Mouse (Mus musculus) liver, embryonic 14.5 days (tissue): ENCODE measurements around the gene Cd93. TPM values are rescaled to one million over a fixed set of nuclear protein-coding genes. Genes with fewer than 3 reads are reported as not detected.

Experiments
- ATAC-seq: fragments of 200-750 bp; cut with Nextera tagmentation; 2 replicates; pipeline ENCODE4 v1.8.0; 2017; ENCODE audit warnings: moderate number of reproducible peaks, mild to moderate bottlenecking, moderate library complexity; ENCODE audit not compliant: insufficient read depth
- DNase-seq, 3 experiments: peaks; one replicate each; pipeline ENCODE4 v3.0.0-alpha.2; 2012 to 2013; ENCODE audit warnings: low read depth in 3 of 3, low spot score in 3 of 3
- H3K27ac ChIP-seq: fragments of 300-500 bp; sonication (generic); 2 replicates; pipeline ENCODE4 v1.5.1; 2014; ENCODE audit warnings: moderate library complexity, mild to moderate bottlenecking, control low read depth, inconsistent platforms
- H3K27me3 ChIP-seq: fragments of 300-500 bp; sonication (generic); 2 replicates; pipeline ENCODE4 v1.6.1; 2014; ENCODE audit warnings: mild to moderate bottlenecking, low read length, moderate library complexity; ENCODE audit not compliant: control insufficient read depth, insufficient read depth
- H3K36me3 ChIP-seq: fragments of 300-500 bp; sonication (generic); replicated peaks from 2 replicates; pipeline ENCODE4 v1.6.1; 2014; ENCODE audit warnings: low read depth; ENCODE audit not compliant: control insufficient read depth, insufficient read depth
- H3K4me1 ChIP-seq, 2 experiments: fragments of 200-500 bp in 1 of 2; fragments of 300-500 bp in 1 of 2; sonication (generic) in 1 of 2; replicated peaks; 2 replicates each; pipeline ENCODE4 v1.6.1; 2012 to 2014; ENCODE audit warnings: antibody characterized with exemption in 1 of 2, inconsistent platforms in 1 of 2, low read length in 1 of 2; ENCODE audit not compliant: control insufficient read depth in 2 of 2, insufficient read depth in 2 of 2
- H3K4me2 ChIP-seq: fragments of 300-500 bp; sonication (generic); 2 replicates; pipeline ENCODE4 v1.6.1; 2014; ENCODE audit warnings: low read depth, mild to moderate bottlenecking, control low read depth, moderate library complexity
- H3K4me3 ChIP-seq, 2 experiments: fragments of 200-500 bp in 1 of 2; fragments of 300-500 bp in 1 of 2; sonication (generic) in 1 of 2; 2 replicates each; pipeline ENCODE4 v1.5.1; 2012 to 2014; ENCODE audit warnings: low read depth in 2 of 2, low read length in 2 of 2, mild to moderate bottlenecking in 2 of 2, control low read depth in 1 of 2, inconsistent platforms in 1 of 2, moderate library complexity in 1 of 2; ENCODE audit not compliant: insufficient read depth in 1 of 2
- H3K9ac ChIP-seq: fragments of 300-500 bp; sonication (generic); replicated peaks from 2 replicates; pipeline ENCODE4 v1.6.1; 2014; ENCODE audit warnings: mild to moderate bottlenecking, control low read depth, moderate library complexity
- H3K9me3 ChIP-seq: fragments of 300-500 bp; sonication (generic); 2 replicates; pipeline ENCODE4 v1.6.1; 2016; ENCODE audit warnings: low read length, mixed read lengths; ENCODE audit not compliant: control insufficient read depth
- CTCF ChIP-seq: IDR thresholded peaks from 2 replicates; pipeline ENCODE4 v1.5.1; 2016; ENCODE audit warnings: antibody characterized with exemption, low read depth, control low read depth
- EP300 ChIP-seq: IDR thresholded peaks from 2 replicates; pipeline ENCODE4 v1.6.1; 2016; ENCODE audit warnings: antibody characterized with exemption, low read depth
- WGBS: fragments of 180-500 bp; shearing (Covaris S2); extraction: QIAGEN DNeasy Blood & Tissue Kit; methylation state at CpG from one replicate; pipeline ENCODE4 v1.1.7; 2014; ENCODE audit not compliant: insufficient replicate concordance; 5-methylcytosine and 5-hydroxymethylcytosine counted together
- polyA plus RNA-seq, 2 experiments: library from polyadenylated mRNA; depleted of rRNA in 1 of 2; stranded (reverse) in 1 of 2; unstranded in 1 of 2; fragments of >200 nt; fragmentation: Nextera tagmentation in 1 of 2; extraction: Ambion mirVana in 1 of 2; gene quantifications; 2 replicates each; pipeline versions ENCODE4 v1.2.1 to v1.2.3; 2012 to 2014

Gene Cd93
- polyA plus RNA-seq, 2 experiments, result 1.5 to 1.8 TPM

DNA sequence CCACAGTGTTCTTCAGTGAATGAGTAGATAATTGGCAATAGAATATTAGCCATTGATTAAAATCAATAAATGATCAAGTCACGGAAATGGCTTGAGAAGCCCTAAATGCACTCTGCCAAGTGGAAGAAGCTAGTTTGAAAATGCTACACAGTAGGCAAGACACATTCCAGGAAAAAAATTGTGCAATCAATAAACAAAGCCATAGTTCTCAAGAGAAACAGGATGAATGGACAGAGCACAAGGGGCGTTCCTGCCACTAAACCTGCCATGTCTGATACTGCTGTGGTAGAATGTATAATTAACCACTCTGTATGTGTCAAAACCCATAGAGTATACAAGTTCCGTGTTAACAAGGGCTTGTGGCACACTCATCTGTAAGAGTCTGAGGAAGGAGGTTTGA is 15.8 kb downstream of the Cd93 start:
- Histone ChIP-seq H3K9me3 (no peaks in the 10 kb centered on the region), H3K27ac (no peak overlapping the region), H3K4me3 (no peak overlapping the region), H3K27me3 (no peaks in the 10 kb centered on the region), H3K4me1 (no peaks in the 10 kb centered on the region), H3K4me2 (no peak overlapping the region), H3K36me3 (no peaks in the 10 kb centered on the region), H3K9ac (no peak overlapping the region)
- no peak for ATAC-seq
- TF ChIP-seq EP300 (no peak), CTCF (no peak)
- DNase-seq, result no peak
- WGBS, result 53% methylated on average over 3 of the region's 3 CpGs

DNA sequence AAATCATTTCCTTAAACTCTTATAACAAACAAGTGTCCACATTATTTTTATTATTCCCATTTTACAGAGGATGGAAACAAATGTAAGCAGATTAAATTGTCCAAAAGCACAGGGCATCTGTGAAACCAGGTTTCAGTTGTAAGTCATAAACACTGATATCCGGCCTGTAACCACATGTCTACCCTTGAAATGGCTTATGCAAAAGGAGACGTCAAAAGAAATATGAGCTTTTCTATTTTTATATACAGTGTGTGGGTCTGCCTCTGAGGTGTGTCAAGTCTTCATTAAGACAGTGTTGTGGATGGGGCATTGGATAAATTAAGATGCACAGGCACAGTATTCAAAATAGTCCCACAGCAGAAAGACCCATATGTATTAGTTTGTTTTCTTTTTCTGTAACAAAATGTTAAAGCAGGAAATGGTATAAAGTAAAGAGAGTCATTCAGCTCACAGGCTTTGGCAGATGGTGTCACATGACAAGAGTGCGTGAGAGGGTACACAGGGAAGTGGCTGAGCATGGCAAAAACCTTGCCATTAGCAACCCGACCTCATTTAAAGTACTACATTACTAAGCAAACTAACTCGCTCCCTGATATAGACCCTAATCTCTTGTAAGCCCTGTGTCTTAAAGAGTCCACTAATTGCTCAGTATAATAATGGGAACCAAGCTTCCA is 17.5 kb downstream of the Cd93 start:
- no peaks in the 10 kb centered on the region for H3K36me3 ChIP-seq
- DNase-seq, result no peak
- H3K9ac ChIP-seq, result no peak overlapping the region
- ATAC-seq, result no peak
- H3K27me3 ChIP-seq, result no peaks in the 10 kb centered on the region
- H3K4me3 ChIP-seq, result no peak overlapping the region
- no peak overlapping the region for H3K27ac ChIP-seq
- H3K4me1 ChIP-seq, result no peaks in the 10 kb centered on the region
- no peaks in the 10 kb centered on the region for H3K9me3 ChIP-seq
- 46% methylated on average over 5 of the region's 5 CpGs for WGBS
- H3K4me2 ChIP-seq, result no peak overlapping the region
- no peak for TF ChIP-seq EP300
- no peak for TF ChIP-seq CTCF

- Histone ChIP-seq H3K4me1 (no peaks in the 10 kb centered on the region), H3K27ac (no peak overlapping the region), H3K4me3 (no peak overlapping the region), H3K4me2 (no peak overlapping the region), H3K27me3 (no peaks in the 10 kb centered on the region), H3K9me3 (no peaks in the 10 kb centered on the region), H3K9ac (no peak overlapping the region), H3K36me3 (no peaks in the 10 kb centered on the region)
- ATAC-seq (no peak), DNase-seq (no peak)
- TF ChIP-seq EP300 (no peak), CTCF (no peak)
- 56% methylated on average over 1 of the region's 1 CpGs for whole genome bisulfite sequencing
These were observed 21.7 kb downstream of the Cd93 start for GRCm38 (mm10) chr2:148421706-148422105.

DNA sequence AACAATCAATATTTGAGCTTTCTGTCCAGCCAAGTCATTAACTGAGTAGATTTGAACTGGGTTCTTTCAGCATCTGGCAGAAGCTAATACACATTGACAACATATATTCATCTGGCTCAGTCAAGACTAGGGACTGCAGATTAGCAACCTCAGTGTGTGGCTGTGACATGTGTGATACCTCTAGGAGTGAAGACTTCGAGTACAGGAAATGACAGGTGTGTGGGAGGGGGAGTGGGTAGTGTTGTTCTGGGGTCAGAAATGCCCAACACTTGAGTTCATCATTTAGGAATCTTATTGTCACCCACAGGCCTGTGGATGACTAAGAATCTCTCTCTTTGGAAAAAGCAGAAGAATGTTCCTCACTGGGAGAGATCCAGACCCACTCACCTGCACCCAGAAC is 22.3 kb downstream of the Cd93 start:
- WGBS, result 15% methylated on average over 1 of the region's 1 CpGs

GRCm38 (mm10) chr2:148419776-148420175 is 23.6 kb downstream of the Cd93 start:
- H3K4me1 ChIP-seq, result no peaks in the 10 kb centered on the region
- H3K27me3 ChIP-seq, result no peaks in the 10 kb centered on the region
- H3K27ac ChIP-seq, result no peak overlapping the region
- H3K9ac ChIP-seq, result no peak overlapping the region
- no peaks in the 10 kb centered on the region for H3K36me3 ChIP-seq
- no peak overlapping the region for H3K4me2 ChIP-seq
- H3K4me3 ChIP-seq, result no peak overlapping the region
- WGBS, result 62% methylated on average over 2 of the region's 2 CpGs
- no peak for ATAC-seq
- no peaks in the 10 kb centered on the region for H3K9me3 ChIP-seq
- no peak for DNase-seq
- TF ChIP-seq CTCF, result no peak
- no peak for TF ChIP-seq EP300

More for the DNA sequence above, 22.3 kb downstream of the Cd93 start:
- Histone ChIP-seq H3K36me3 (no peaks in the 10 kb centered on the region), H3K27ac (no peak overlapping the region), H3K9ac (no peak overlapping the region), H3K4me2 (no peak overlapping the region), H3K27me3 (no peaks in the 10 kb centered on the region), H3K4me1 (no peaks in the 10 kb centered on the region), H3K9me3 (no peaks in the 10 kb centered on the region), H3K4me3 (no peak overlapping the region)
- TF ChIP-seq CTCF (no peak), EP300 (no peak)
- ATAC-seq, result no peak
- no peak for DNase-seq
